Mouse (Mus musculus): ENCODE measurements at regions not wholly inside any gene's neighbourhood (a gene's known extent, or its start where the extent isn't known, plus 50 kb on each side); places are given as distances from the start of the nearest gene placed in this dataset.

DNA sequence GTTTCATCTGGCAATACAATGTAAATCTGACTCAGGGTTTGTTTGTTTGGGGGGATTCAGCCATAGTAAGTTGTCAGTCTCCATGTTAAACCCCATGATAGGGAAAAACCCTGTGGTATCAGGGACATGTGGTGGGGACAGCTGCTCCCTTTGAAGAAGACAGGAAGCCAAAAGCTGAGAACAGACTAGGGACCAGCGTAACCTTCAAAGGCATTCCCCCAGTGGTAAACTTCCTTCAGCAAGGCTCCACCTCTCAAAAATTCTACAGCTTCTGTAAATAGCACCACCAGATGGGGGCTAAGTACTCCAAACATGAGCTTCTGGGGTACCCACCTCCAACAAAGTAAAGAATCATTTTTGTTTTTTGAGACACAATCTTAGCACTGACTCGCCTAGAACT, 476.0 kb upstream of the Fam160b2 start:
- WGBS = 79% methylated on average over 2 of the region's 2 CpGs
- Histone ChIP-seq H3K9me3 (ENCODE audit: low read length) (no peaks in the 10 kb centered on the region), H3K27ac (ENCODE audit: low read length) (no peak overlapping the region), H3K4me3 (ENCODE audit: low read depth, low read length) (no peak overlapping the region), H3K27me3 (replicated peaks; ENCODE audit: insufficient read depth, low read length) (no peaks in the 10 kb centered on the region), H3K4me2 (replicated peaks; ENCODE audit: low read depth, low read length) (no peak overlapping the region), H3K36me3 (ENCODE audit: insufficient read depth, low read length) (no peaks in the 10 kb centered on the region), H3K9ac (replicated peaks; ENCODE audit: low read depth) (no peak overlapping the region), H3K4me1 (ENCODE audit: insufficient read depth, low read depth, low read length) (no peaks in the 10 kb centered on the region)
- no peak for DNase-seq (ENCODE audit: low spot score)
- ATAC-seq = no peak
- TF ChIP-seq CTCF (IDR thresholded peaks at IDR 0.05) = no peak
- TF ChIP-seq EP300 (IDR thresholded peaks at IDR 0.05) = no peak

- H3K4me3 ChIP-seq (ENCODE audit: low read depth, low read length) = no peak overlapping the region
- TF ChIP-seq CTCF (IDR thresholded peaks at IDR 0.05) = no peak
Observed at GRCm38 (mm10) chr14:71074019-71074418, 474.4 kb upstream of the Fam160b2 start.

DNA sequence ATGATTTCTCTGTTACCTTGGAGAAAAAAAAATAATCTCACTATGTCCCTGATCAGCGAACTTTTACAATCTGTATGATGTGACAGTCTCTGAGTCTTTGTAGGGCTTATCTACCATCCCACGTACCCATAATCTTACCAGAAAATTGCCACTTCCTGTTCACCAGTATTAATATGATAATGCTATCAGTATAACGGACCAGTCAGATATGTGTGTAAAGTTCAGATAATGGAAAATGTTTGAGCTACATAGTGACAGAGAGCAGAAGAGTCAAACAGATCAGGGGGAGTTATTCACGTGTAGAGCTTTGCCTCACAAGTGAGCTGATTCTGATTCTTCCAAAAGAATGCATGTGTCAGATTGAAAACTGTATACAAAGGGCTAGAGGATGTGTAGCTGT, 466.0 kb upstream of the Fam160b2 start:
- H3K9ac ChIP-seq (replicated peaks; ENCODE audit: low read depth) = no peak overlapping the region
- WGBS = 47% methylated on average over 4 of the region's 4 CpGs
- no peak for ATAC-seq

More at GRCm38 (mm10) chr14:71074019-71074418, 474.4 kb upstream of the Fam160b2 start:
- no peak overlapping the region for H3K9ac ChIP-seq (replicated peaks; ENCODE audit: low read depth)
- no peaks in the 10 kb centered on the region for H3K4me1 ChIP-seq (ENCODE audit: insufficient read depth, low read depth, low read length)
- H3K27me3 ChIP-seq (replicated peaks; ENCODE audit: insufficient read depth, low read length) = no peaks in the 10 kb centered on the region
- H3K9me3 ChIP-seq (ENCODE audit: low read length) = no peaks in the 10 kb centered on the region
- H3K36me3 ChIP-seq (ENCODE audit: insufficient read depth, low read length) = no peaks in the 10 kb centered on the region
- DNase-seq (ENCODE audit: low spot score) (no peak), ATAC-seq (no peak)
- H3K4me2 ChIP-seq (replicated peaks; ENCODE audit: low read depth, low read length) = no peak overlapping the region
- H3K27ac ChIP-seq (ENCODE audit: low read length) = no peak overlapping the region

DNA sequence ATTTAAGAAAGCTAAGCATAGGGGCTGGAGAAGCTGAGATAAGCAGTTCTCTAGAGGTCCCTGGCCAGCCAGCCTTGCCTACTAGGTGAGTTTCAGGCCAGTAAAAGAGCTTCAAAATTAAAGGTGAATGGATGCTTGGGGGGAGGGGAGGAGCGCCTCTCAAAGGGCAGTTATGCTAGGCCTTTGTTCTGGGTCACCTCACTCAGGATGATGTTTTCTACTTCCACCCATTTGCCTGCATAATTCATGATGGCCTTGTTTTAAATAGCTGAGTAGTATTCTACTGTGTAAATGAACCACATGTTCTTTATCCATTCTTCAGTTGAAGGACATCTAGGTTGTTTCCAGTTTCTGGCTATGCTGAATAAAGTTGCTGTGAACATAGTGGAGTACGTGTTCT, 457.0 kb upstream of the Fam160b2 start:
- H3K36me3 ChIP-seq (ENCODE audit: insufficient read depth, low read length) = no peaks in the 10 kb centered on the region
- no peaks in the 10 kb centered on the region for H3K27me3 ChIP-seq (replicated peaks; ENCODE audit: insufficient read depth, low read length)
- no peaks in the 10 kb centered on the region for H3K9me3 ChIP-seq (ENCODE audit: low read length)
- DNase-seq (ENCODE audit: low spot score) (no peak), ATAC-seq (no peak)
- TF ChIP-seq EP300 (IDR thresholded peaks at IDR 0.05) = no peak
- no peak for TF ChIP-seq CTCF (IDR thresholded peaks at IDR 0.05)
- no peak overlapping the region for H3K4me2 ChIP-seq (replicated peaks; ENCODE audit: low read depth, low read length)
- no peak overlapping the region for H3K4me3 ChIP-seq (ENCODE audit: low read depth, low read length)
- H3K9ac ChIP-seq (replicated peaks; ENCODE audit: low read depth) = no peak overlapping the region
- H3K4me1 ChIP-seq (ENCODE audit: insufficient read depth, low read depth, low read length) = no peaks in the 10 kb centered on the region
- no peak overlapping the region for H3K27ac ChIP-seq (ENCODE audit: low read length)
- 90% methylated on average over 2 of the region's 2 CpGs for WGBS

More for the DNA sequence above, 466.0 kb upstream of the Fam160b2 start:
- TF ChIP-seq EP300 (IDR thresholded peaks at IDR 0.05) (no peak), CTCF (IDR thresholded peaks at IDR 0.05) (no peak)
- no peak overlapping the region for H3K4me3 ChIP-seq (ENCODE audit: low read depth, low read length)
- no peak for DNase-seq (ENCODE audit: low spot score)
- H3K4me2 ChIP-seq (replicated peaks; ENCODE audit: low read depth, low read length) = no peak overlapping the region
- no peak overlapping the region for H3K27ac ChIP-seq (ENCODE audit: low read length)
- H3K9me3 ChIP-seq (ENCODE audit: low read length) = no peaks in the 10 kb centered on the region
- H3K4me1 ChIP-seq (ENCODE audit: insufficient read depth, low read depth, low read length) = no peaks in the 10 kb centered on the region
- H3K36me3 ChIP-seq (ENCODE audit: insufficient read depth, low read length) = no peaks in the 10 kb centered on the region
- H3K27me3 ChIP-seq (replicated peaks; ENCODE audit: insufficient read depth, low read length) = no peaks in the 10 kb centered on the region

DNA sequence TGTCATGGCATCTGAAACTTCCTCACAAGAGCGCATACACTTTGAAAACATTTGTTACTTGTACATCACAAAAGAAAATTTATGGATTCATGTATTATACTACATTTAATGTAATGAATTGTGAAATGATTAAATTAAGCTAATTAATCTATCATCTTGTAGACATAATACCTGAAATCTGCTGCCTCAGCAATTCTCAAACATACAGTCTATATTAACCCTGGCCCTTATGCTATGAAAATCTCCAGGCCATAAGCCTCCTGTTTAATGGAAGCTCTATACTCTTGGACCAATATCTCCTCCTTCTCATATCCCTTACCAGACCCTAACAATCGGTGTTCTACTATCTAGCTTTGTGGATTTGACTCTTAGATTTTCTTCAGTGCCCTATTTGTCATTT, 455.8 kb upstream of the Fam160b2 start:
- Histone ChIP-seq H3K27me3 (replicated peaks; ENCODE audit: insufficient read depth, low read length) (no peaks in the 10 kb centered on the region), H3K4me2 (replicated peaks; ENCODE audit: low read depth, low read length) (no peak overlapping the region), H3K9ac (replicated peaks; ENCODE audit: low read depth) (no peak overlapping the region), H3K4me3 (ENCODE audit: low read depth, low read length) (no peak overlapping the region), H3K27ac (ENCODE audit: low read length) (no peak overlapping the region), H3K9me3 (ENCODE audit: low read length) (no peaks in the 10 kb centered on the region), H3K36me3 (ENCODE audit: insufficient read depth, low read length) (no peaks in the 10 kb centered on the region), H3K4me1 (ENCODE audit: insufficient read depth, low read depth, low read length) (no peaks in the 10 kb centered on the region)
- ATAC-seq = no peak
- no peak for TF ChIP-seq EP300 (IDR thresholded peaks at IDR 0.05)
- no peak for TF ChIP-seq CTCF (IDR thresholded peaks at IDR 0.05)
- no peak for DNase-seq (ENCODE audit: low spot score)
- 84% methylated on average over 2 of the region's 2 CpGs for WGBS

- ATAC-seq = no peak
- no peaks in the 10 kb centered on the region for H3K36me3 ChIP-seq (ENCODE audit: insufficient read depth, low read length)
- H3K4me2 ChIP-seq (replicated peaks; ENCODE audit: low read depth, low read length) = no peak overlapping the region
- H3K4me3 ChIP-seq (ENCODE audit: low read depth, low read length) = no peak overlapping the region
- TF ChIP-seq EP300 (IDR thresholded peaks at IDR 0.05) (no peak), CTCF (IDR thresholded peaks at IDR 0.05) (no peak)
- no peak for DNase-seq (ENCODE audit: low spot score)
- H3K9ac ChIP-seq (replicated peaks; ENCODE audit: low read depth) = no peak overlapping the region
- H3K27ac ChIP-seq (ENCODE audit: low read length) = no peak overlapping the region
- no peaks in the 10 kb centered on the region for H3K27me3 ChIP-seq (replicated peaks; ENCODE audit: insufficient read depth, low read length)
- H3K9me3 ChIP-seq (ENCODE audit: low read length) = no peaks in the 10 kb centered on the region
- no peaks in the 10 kb centered on the region for H3K4me1 ChIP-seq (ENCODE audit: insufficient read depth, low read depth, low read length)
- WGBS = 48% methylated on average over 9 of the region's 9 CpGs
Observed at GRCm38 (mm10) chr14:71053788-71054641, 454.4 kb upstream of the Fam160b2 start.

Measured in lung, postnatal 0 days (tissue).